Mouse (Mus musculus): ENCODE results near the gene Wnt10b.

- TF ChIP-seq CTCF (IDR thresholded peaks at IDR 0.05; ENCODE audit: insufficient read depth, low read length) (no peak), POLR2A (IDR thresholded peaks at IDR 0.05; ENCODE audit: borderline replicate concordance, extremely low read depth, low read depth, low read length) (no peak)
Observed at GRCm38 (mm10) chr15:98788972-98789660, 11.2 kb upstream of the Wnt10b start.
